Mouse (Mus musculus) CD4-positive, CD25-positive, alpha-beta regulatory T cell, adult 2 months (primary cell): ENCODE data around the gene Rilp.
A peak's percentile ranks its signal among the peaks of the same experiment; 100 is the strongest.

Experiments
- DNase-seq: peaks from one replicate; pipeline ENCODE4 v3.0.0-alpha.2; 2012; ENCODE audit warnings: low read depth, low spot score

The Rilp gene

GRCm38 (mm10) chr11:75532340-75533277, 22.7 kb downstream of the Rilp start:
- peak; percentile 81 for DNase-seq

- DNase-seq: peak; percentile 69
Measured at GRCm38 (mm10) chr11:75533314-75534015, 23.6 kb downstream of the Rilp start.

- DNase-seq: no peak
Measured at GRCm38 (mm10) chr11:75534286-75535033, 24.6 kb downstream of the Rilp start.

- no peak for DNase-seq
Measured at GRCm38 (mm10) chr11:75535106-75535795, 25.4 kb downstream of the Rilp start.

GRCm38 (mm10) chr11:75536255-75537024, 26.5 kb downstream of the Rilp start:
- DNase-seq: no peak

GRCm38 (mm10) chr11:75537025-75537414, 27.1 kb downstream of the Rilp start:
- no peak for DNase-seq

GRCm38 (mm10) chr11:75537491-75538183, 27.7 kb downstream of the Rilp start:
- DNase-seq: peak; percentile 69

GRCm38 (mm10) chr11:75538184-75538969, 28.5 kb downstream of the Rilp start:
- DNase-seq: no peak

GRCm38 (mm10) chr11:75538970-75539299, 29.0 kb downstream of the Rilp start:
- peak; percentile 87 for DNase-seq

- DNase-seq: no peak
Measured at GRCm38 (mm10) chr11:75540209-75540608, 30.3 kb downstream of the Rilp start.

GRCm38 (mm10) chr11:75540710-75541581, 31.1 kb downstream of the Rilp start:
- peak; percentile 65 for DNase-seq

GRCm38 (mm10) chr11:75544713-75545112, 34.8 kb downstream of the Rilp start:
- DNase-seq: no peak

GRCm38 (mm10) chr11:75546057-75546456, 36.2 kb downstream of the Rilp start:
- DNase-seq: no peak

- no peak for DNase-seq
Measured at GRCm38 (mm10) chr11:75549658-75550111, 39.8 kb downstream of the Rilp start.

- no peak for DNase-seq
Measured at GRCm38 (mm10) chr11:75550200-75550946, 40.5 kb downstream of the Rilp start.

- DNase-seq: no peak
Measured at GRCm38 (mm10) chr11:75551321-75551720, 41.4 kb downstream of the Rilp start.

- DNase-seq: no peak
Measured at GRCm38 (mm10) chr11:75551961-75552441, 42.1 kb downstream of the Rilp start.
